Mouse (Mus musculus): ENCODE data around the gene Pcsk5. TPM values are rescaled to one million over a fixed set of nuclear protein-coding genes. Genes with fewer than 3 reads are reported as not detected.

Gene Pcsk5
- polyA plus RNA-seq (2012), result 0.01 and 0.03 TPM in 2 replicates

DNA sequence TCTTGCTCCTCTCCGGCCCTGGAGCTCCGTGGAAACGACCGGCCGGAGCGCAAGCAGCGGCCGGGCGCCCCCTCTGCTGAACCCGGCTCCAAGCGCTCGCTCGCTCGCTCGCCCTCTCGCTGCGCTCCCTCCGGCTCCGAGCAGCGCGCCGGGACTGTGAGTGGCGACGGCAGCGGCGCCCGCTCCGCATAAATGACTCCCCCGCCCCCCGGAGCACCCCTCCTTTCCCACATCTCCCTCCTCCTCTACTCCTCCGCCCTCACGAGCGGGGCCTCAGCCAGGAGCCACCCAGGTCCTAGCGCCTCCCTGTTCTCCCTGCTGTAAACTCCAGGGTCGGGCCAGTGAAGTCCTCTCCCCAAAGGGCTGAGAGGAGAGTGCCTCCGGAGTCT is at the start of gene Pcsk5:
Gene Pcsk5, minus strand, starts transcription at position 162 of the 389 bp plus-strand sequence.

DNA sequence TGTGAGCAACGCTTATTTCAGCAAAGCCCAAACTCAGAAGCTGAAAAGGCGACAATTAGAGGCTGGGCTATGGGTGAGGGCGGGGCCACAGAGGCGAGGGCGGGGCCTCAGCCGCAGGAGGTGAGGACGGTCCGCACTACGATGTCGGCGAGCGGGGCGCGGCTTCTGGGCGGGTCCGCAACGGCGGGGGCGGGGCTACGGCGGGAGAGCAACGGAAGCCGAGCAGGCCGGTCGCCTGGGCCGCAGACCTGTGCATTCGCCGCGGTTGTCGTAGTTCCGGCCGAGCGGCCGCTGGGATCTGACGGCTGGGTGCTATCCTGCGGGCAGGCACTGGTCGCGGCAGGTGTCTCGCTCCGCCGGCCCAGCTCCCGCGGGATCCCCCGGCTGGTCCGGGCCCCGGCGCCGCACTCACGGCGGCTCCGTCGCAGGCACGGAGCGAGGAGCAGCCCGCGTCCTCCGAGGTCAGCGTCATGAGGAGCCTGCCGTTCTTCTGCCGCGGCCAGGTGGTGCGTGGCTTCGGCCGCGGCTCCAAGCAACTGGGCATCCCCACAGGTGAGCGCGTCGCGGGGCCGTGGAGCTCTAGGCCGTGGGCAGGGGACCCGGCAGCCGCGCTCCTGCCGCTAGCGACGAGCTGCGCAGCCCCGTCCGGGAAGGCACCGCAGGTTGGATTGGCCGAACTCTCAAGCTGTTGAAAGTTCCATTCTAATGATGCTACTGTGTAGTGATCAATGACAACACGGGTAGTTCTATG is 443.4 kb downstream of the Pcsk5 start, which contains the start of gene Rfk:
Gene Rfk, plus strand, starts transcription at position 203 of the 751 bp plus-strand sequence.

